Mouse (Mus musculus) spleen, adult 2 months (tissue): ENCODE results near the gene Pcsk4.

Experiments
- CTCF ChIP-seq: fragments of 200-500 bp; IDR thresholded peaks from 2 replicates; pipeline ENCODE4 v1.5.1; 2011; ENCODE audit warnings: mild to moderate bottlenecking, inconsistent platforms; ENCODE audit not compliant: insufficient read depth, insufficient read length, insufficient replicate concordance; ENCODE audit errors: extremely low read depth
- POLR2A ChIP-seq: fragments of 200-500 bp; IDR thresholded peaks from 2 replicates; pipeline ENCODE4 v1.6.1; 2011; ENCODE audit warnings: low read depth, low read length, inconsistent platforms

DNA sequence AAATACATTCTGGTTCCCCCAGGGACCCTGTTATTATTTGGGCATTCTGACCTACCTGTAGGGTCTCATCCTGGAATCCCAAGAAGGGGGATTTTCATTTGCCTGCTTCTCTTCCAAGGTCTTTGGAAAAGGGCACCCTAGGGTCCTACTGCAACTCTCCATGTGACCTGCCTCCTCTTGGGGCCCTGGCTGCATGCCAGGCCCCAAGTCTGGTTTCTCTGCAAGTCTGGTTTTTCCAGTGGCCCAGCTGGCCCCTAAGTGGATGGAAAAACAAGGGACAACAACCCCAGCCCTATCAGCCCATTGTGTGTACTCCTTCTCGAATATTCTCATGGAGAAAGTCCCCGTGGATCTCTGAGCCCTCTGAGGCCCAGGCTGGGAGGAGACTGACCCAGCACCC, 1.6 kb upstream of the Pcsk4 start:
- TF ChIP-seq CTCF (no peak), POLR2A (no peak)
